Mouse (Mus musculus) forebrain, embryonic 12.5 days (tissue): Measurements from ENCODE around the gene Enpp4. TPM values are rescaled to one million over a fixed set of nuclear protein-coding genes. Genes with fewer than 3 reads are reported as not detected.

Experiments
- ATAC-seq: fragments of 200-750 bp; cut with Nextera tagmentation; 2 replicates; pipeline ENCODE4 v1.8.0; 2017; ENCODE audit warnings: moderate TSS enrichment; ENCODE audit not compliant: low FRiP score
- H3K27ac ChIP-seq: fragments of 300-500 bp; sonication (generic); 2 replicates; pipeline ENCODE4 v1.5.1; 2016; ENCODE audit warnings: mild to moderate bottlenecking
- H3K27me3 ChIP-seq: fragments of 300-500 bp; sonication (generic); 2 replicates; pipeline ENCODE4 v1.6.1; 2016; ENCODE audit warnings: mild to moderate bottlenecking
- H3K36me3 ChIP-seq: fragments of 300-500 bp; sonication (generic); replicated peaks from 2 replicates; pipeline ENCODE4 v1.6.1; 2016; ENCODE audit warnings: mild to moderate bottlenecking
- H3K4me1 ChIP-seq: fragments of 300-500 bp; sonication (generic); 2 replicates; pipeline ENCODE4 v1.6.1; 2016
- H3K4me2 ChIP-seq: fragments of 300-500 bp; sonication (generic); 2 replicates; pipeline ENCODE4 v1.6.1; 2016; ENCODE audit warnings: mild to moderate bottlenecking, moderate library complexity
- H3K4me3 ChIP-seq: fragments of 300-500 bp; sonication (generic); replicated peaks from 2 replicates; pipeline ENCODE4 v1.5.1; 2016; ENCODE audit warnings: mild to moderate bottlenecking
- H3K9ac ChIP-seq: fragments of 300-500 bp; sonication (generic); 2 replicates; pipeline ENCODE4 v1.6.1; 2016; ENCODE audit warnings: mild to moderate bottlenecking
- H3K9me3 ChIP-seq: fragments of 300-500 bp; sonication (generic); 2 replicates; pipeline ENCODE4 v1.6.1; 2016
- WGBS: fragments of 180-500 bp; shearing (Covaris S2); methylation state at CpG from one replicate; pipeline ENCODE4 v1.1.7; 2016; 5-methylcytosine and 5-hydroxymethylcytosine counted together
- polyA plus RNA-seq: library from polyadenylated mRNA; unstranded; fragments of >200 nt; fragmentation: Nextera tagmentation; extraction: Ambion mirVana; gene quantifications from 2 replicates; pipeline ENCODE4 v1.2.1, GENCODE M21; 2016

The Enpp4 gene
- polyA plus RNA-seq, 1 experiment from 2014 or later: 4.3 TPM

- peak within 1 kb of the TSS; percentile 66 for H3K4me3 ChIP-seq
- H3K4me2 ChIP-seq: peak within 1 kb of the TSS; percentile 82
- H3K27me3 ChIP-seq: 0 out of 2 replicates have a peak, but pooled peaks cover 5% of the 10 kb centered on the region
- peak; percentile 97 for ATAC-seq
- H3K4me1 ChIP-seq: 0 out of 2 replicates have a peak, but pooled peaks cover 4% of the 10 kb centered on the region
- under 1% methylated on average over 31 of the region's 31 CpGs for WGBS
- no peaks in the 10 kb centered on the region for H3K9me3 ChIP-seq
- no peaks in the 10 kb centered on the region; the same call in none of the 2 replicates for H3K36me3 ChIP-seq
- H3K9ac ChIP-seq: peak within 1 kb of the TSS; percentile 70
- peak within 1 kb of the TSS; percentile 68 for H3K27ac ChIP-seq
Measured at GRCm38 (mm10) chr17:44078631-44079350, 26.8 kb downstream of the Enpp4 start, which contains the start of gene Enpp5. Enpp5 (plus strand) TSS chr17:44078813.

- Histone ChIP-seq H3K27ac (no peak overlapping the region), H3K27me3 (0 out of 2 replicates have a peak, but pooled peaks cover 5% of the 10 kb centered on the region), H3K4me2 (no peak overlapping the region), H3K36me3 (no peaks in the 10 kb centered on the region; the same call in none of the 2 replicates), H3K4me3 (no peak overlapping the region), H3K9ac (no peak overlapping the region), H3K9me3 (no peaks in the 10 kb centered on the region), H3K4me1 (0 out of 2 replicates have a peak, but pooled peaks cover 4% of the 10 kb centered on the region)
- WGBS: 59% methylated on average over 2 of the region's 2 CpGs
- ATAC-seq: no peak
Measured at GRCm38 (mm10) chr17:44077843-44078160, 27.8 kb downstream of the Enpp4 start.

GRCm38 (mm10) chr17:44077146-44077842 is 28.3 kb downstream of the Enpp4 start:
- Histone ChIP-seq H3K4me2 (no peak overlapping the region), H3K36me3 (no peaks in the 10 kb centered on the region; the same call in none of the 2 replicates), H3K4me3 (no peak overlapping the region), H3K9me3 (no peaks in the 10 kb centered on the region), H3K9ac (no peak overlapping the region), H3K27ac (no peak overlapping the region), H3K27me3 (0 out of 2 replicates have a peak, but pooled peaks cover 5% of the 10 kb centered on the region), H3K4me1 (0 out of 2 replicates have a peak, but pooled peaks cover 4% of the 10 kb centered on the region)
- no peak for ATAC-seq
- WGBS: 88% methylated on average over 12 of the region's 12 CpGs

- no peak overlapping the region for H3K4me3 ChIP-seq
- 0 out of 2 replicates have a peak, but pooled peaks cover 4% of the 10 kb centered on the region for H3K4me1 ChIP-seq
- no peaks in the 10 kb centered on the region for H3K9me3 ChIP-seq
- H3K4me2 ChIP-seq: no peak overlapping the region
- H3K36me3 ChIP-seq: no peaks in the 10 kb centered on the region; the same call in 1 of the 2 replicates
- H3K27me3 ChIP-seq: 0 out of 2 replicates have a peak, but pooled peaks cover 5% of the 10 kb centered on the region
- ATAC-seq: no peak
- WGBS: 57% methylated on average over 6 of the region's 6 CpGs
- no peak overlapping the region for H3K27ac ChIP-seq
- H3K9ac ChIP-seq: no peak overlapping the region
Measured at GRCm38 (mm10) chr17:44076051-44076680, 29.4 kb downstream of the Enpp4 start.

- no peak overlapping the region for H3K9ac ChIP-seq
Measured at GRCm38 (mm10) chr17:44075601-44076000, 30.0 kb downstream of the Enpp4 start.

GRCm38 (mm10) chr17:44071680-44072079 is 33.9 kb downstream of the Enpp4 start:
- Histone ChIP-seq H3K4me2 (no peak overlapping the region), H3K27me3 (no peaks in the 10 kb centered on the region), H3K27ac (no peak overlapping the region), H3K4me1 (no peaks in the 10 kb centered on the region), H3K36me3 (no peaks in the 10 kb centered on the region), H3K4me3 (no peak overlapping the region), H3K9ac (no peak overlapping the region), H3K9me3 (no peaks in the 10 kb centered on the region)
- ATAC-seq: no peak

More at GRCm38 (mm10) chr17:44075601-44076000, 30.0 kb downstream of the Enpp4 start:
- Histone ChIP-seq H3K36me3 (no peaks in the 10 kb centered on the region), H3K4me2 (no peak overlapping the region), H3K9me3 (no peaks in the 10 kb centered on the region), H3K27ac (no peak overlapping the region), H3K27me3 (0 out of 2 replicates have a peak, but pooled peaks cover 5% of the 10 kb centered on the region), H3K4me1 (0 out of 2 replicates have a peak, but pooled peaks cover 4% of the 10 kb centered on the region), H3K4me3 (no peak overlapping the region)
- WGBS: 78% methylated on average over 3 of the region's 3 CpGs
- no peak for ATAC-seq

GRCm38 (mm10) chr17:44068876-44069275 is 36.7 kb downstream of the Enpp4 start:
- Histone ChIP-seq H3K9ac (no peak overlapping the region), H3K27me3 (no peaks in the 10 kb centered on the region), H3K27ac (no peak overlapping the region), H3K9me3 (no peaks in the 10 kb centered on the region), H3K4me3 (no peak overlapping the region), H3K4me2 (no peak overlapping the region), H3K36me3 (no peaks in the 10 kb centered on the region), H3K4me1 (no peaks in the 10 kb centered on the region)
- no peak for ATAC-seq
- WGBS: 75% methylated on average over 6 of the region's 6 CpGs

GRCm38 (mm10) chr17:44061289-44061890 is 44.2 kb downstream of the Enpp4 start:
- Histone ChIP-seq H3K9me3 (no peaks in the 10 kb centered on the region), H3K4me2 (no peak overlapping the region), H3K4me3 (no peak overlapping the region), H3K36me3 (no peaks in the 10 kb centered on the region), H3K4me1 (no peaks in the 10 kb centered on the region), H3K27me3 (no peaks in the 10 kb centered on the region), H3K9ac (no peak overlapping the region), H3K27ac (no peak overlapping the region)
- ATAC-seq: no peak
- WGBS: 81% methylated on average over 5 of the region's 5 CpGs

- H3K4me2 ChIP-seq: no peak overlapping the region
- ATAC-seq: no peak
- 94% methylated on average over 1 of the region's 1 CpGs for WGBS
- no peak overlapping the region for H3K9ac ChIP-seq
- H3K4me1 ChIP-seq: no peaks in the 10 kb centered on the region
- H3K36me3 ChIP-seq: no peaks in the 10 kb centered on the region
- H3K9me3 ChIP-seq: no peaks in the 10 kb centered on the region
- no peak overlapping the region for H3K27ac ChIP-seq
- no peak overlapping the region for H3K4me3 ChIP-seq
- no peaks in the 10 kb centered on the region for H3K27me3 ChIP-seq
Measured at GRCm38 (mm10) chr17:44060781-44061180, 44.8 kb downstream of the Enpp4 start.

- Histone ChIP-seq H3K27me3 (no peaks in the 10 kb centered on the region), H3K9ac (no peak overlapping the region), H3K4me2 (no peak overlapping the region), H3K4me3 (no peak overlapping the region), H3K36me3 (no peaks in the 10 kb centered on the region), H3K27ac (no peak overlapping the region), H3K9me3 (no peaks in the 10 kb centered on the region), H3K4me1 (no peaks in the 10 kb centered on the region)
- no peak for ATAC-seq
Measured at GRCm38 (mm10) chr17:44058145-44058544, 47.5 kb downstream of the Enpp4 start.

- H3K4me3 ChIP-seq: no peak overlapping the region
- no peak for ATAC-seq
- H3K4me2 ChIP-seq: no peak overlapping the region
- H3K9me3 ChIP-seq: no peaks in the 10 kb centered on the region
- H3K9ac ChIP-seq: no peak overlapping the region
- no peaks in the 10 kb centered on the region for H3K36me3 ChIP-seq
- H3K27me3 ChIP-seq: no peaks in the 10 kb centered on the region
- H3K27ac ChIP-seq: no peak overlapping the region
- H3K4me1 ChIP-seq: no peaks in the 10 kb centered on the region
- WGBS: 84% methylated on average over 1 of the region's 1 CpGs
Measured at GRCm38 (mm10) chr17:44057123-44057522, 48.5 kb downstream of the Enpp4 start.

- Histone ChIP-seq H3K9me3 (no peaks in the 10 kb centered on the region), H3K27me3 (no peaks in the 10 kb centered on the region), H3K4me3 (no peak overlapping the region), H3K9ac (no peak overlapping the region), H3K27ac (no peak overlapping the region), H3K4me2 (no peak overlapping the region), H3K4me1 (no peaks in the 10 kb centered on the region), H3K36me3 (no peaks in the 10 kb centered on the region)
- no peak for ATAC-seq
- WGBS: 81% methylated on average over 4 of the region's 4 CpGs
Measured at GRCm38 (mm10) chr17:44053427-44053826, 52.2 kb downstream of the Enpp4 start.
